ENCODE assay signal across 13 mouse cellular contexts in genomic region chr12:100239807-100240206, GRCm38 (mm10). TPM values are rescaled to one million over a fixed set of nuclear protein-coding genes. Genes with fewer than 3 reads are reported as not detected.
A peak's percentile ranks its signal among the peaks of the same experiment; 100 is the strongest.
DNase-seq lines count a peak whose midpoint lies in the region; ATAC-seq and TF ChIP-seq lines count a peak whose summit lies in the region.
"Had no signal": no experiment of that assay in that cellular context is flagged by ENCODE, and none has a peak within 500 bp of the region (broad histone marks: within the 10 kb centered on the region; RNA-seq: fewer than 3 reads in every experiment).

No protein-coding gene starts in this region.

- no peak for TF ChIP-seq CTCF in forebrain, postnatal 0 days (IDR thresholded peaks at IDR 0.05; ENCODE audit: low read depth)

- peak overlapping the region; percentile 43 for H3K27ac ChIP-seq in forebrain, embryonic 12.5 days
- H3K27ac ChIP-seq in forebrain, postnatal 0 days (ENCODE audit: low read depth, low read length) = no peak overlapping the region
- no peak overlapping the region for H3K27ac ChIP-seq in embryonic facial prominence, embryonic 14.5 days (replicated peaks; ENCODE audit: low read depth, low read length)
- H3K27ac ChIP-seq in limb, embryonic 15.5 days = peak overlapping the region; percentile 35; the same call in 1 of the 2 replicates
- H3K27ac ChIP-seq: limb, embryonic 13.5 days; neural tube, embryonic 12.5 days had no signal

- peaks cover 38% of the 10 kb centered on the region for H3K4me1 ChIP-seq in forebrain, embryonic 12.5 days
- H3K4me1 ChIP-seq in forebrain, postnatal 0 days (ENCODE audit: insufficient read depth) = peaks cover 13% of the 10 kb centered on the region; the same call in 1 of the 2 replicates
- no peaks in the 10 kb centered on the region for H3K4me1 ChIP-seq in embryonic facial prominence, embryonic 14.5 days (ENCODE audit: control insufficient read depth, insufficient read depth, low read length)
- peaks cover 13% of the 10 kb centered on the region for H3K4me1 ChIP-seq in limb, embryonic 15.5 days

- H3K36me3 ChIP-seq in forebrain, embryonic 12.5 days (replicated peaks) = no peaks in the 10 kb centered on the region
- H3K36me3 ChIP-seq in forebrain, postnatal 0 days (ENCODE audit: insufficient read depth) = no peaks in the 10 kb centered on the region
- H3K36me3 ChIP-seq in embryonic facial prominence, embryonic 14.5 days (ENCODE audit: control insufficient read depth, insufficient read depth, low read length) = no peaks in the 10 kb centered on the region
- H3K36me3 ChIP-seq in limb, embryonic 15.5 days = no peaks in the 10 kb centered on the region
- H3K36me3 ChIP-seq: limb, embryonic 13.5 days; neural tube, embryonic 12.5 days had no signal

- no peak for ATAC-seq in forebrain, embryonic 12.5 days (ENCODE audit: low FRiP score)
- ATAC-seq in forebrain, postnatal 0 days = no peak
- ATAC-seq in embryonic facial prominence, embryonic 14.5 days (ENCODE audit: low read depth) = no peak
- no peak for ATAC-seq in limb, embryonic 15.5 days (ENCODE audit: insufficient number of reproducible peaks, low FRiP score, low TSS enrichment, low read depth)
- ATAC-seq: CD4-positive, CD25-positive, alpha-beta regulatory T cell, adult 4 months had no signal

- no peaks in the 10 kb centered on the region for H3K27me3 ChIP-seq in forebrain, embryonic 12.5 days
- H3K27me3 ChIP-seq in forebrain, postnatal 0 days (ENCODE audit: insufficient read depth, low read length) = no peaks in the 10 kb centered on the region
- H3K27me3 ChIP-seq in embryonic facial prominence, embryonic 14.5 days (replicated peaks; ENCODE audit: control insufficient read depth, insufficient read depth, low read length) = no peaks in the 10 kb centered on the region
- H3K27me3 ChIP-seq in limb, embryonic 15.5 days = no peaks in the 10 kb centered on the region
- H3K27me3 ChIP-seq: limb, embryonic 13.5 days; neural tube, embryonic 12.5 days had no signal

- DNase-seq in forebrain, postnatal 0 days = no peak
- DNase-seq in left cerebral cortex, postnatal 4 days = peak; percentile 31
- no peak for DNase-seq in left cerebral cortex, adult 9 months (ENCODE audit: low spot score in 2 of 2)
- DNase-seq in embryonic facial prominence, embryonic 14.5 days (ENCODE audit: low spot score) = peak; percentile 81
- DNase-seq in urinary bladder, adult 2 months (ENCODE audit: low spot score) = no peak
- DNase-seq: lung, adult 2 months; right cerebral cortex, postnatal 4 days; thymus, adult 2 months had no signal

- H3K4me2 ChIP-seq in forebrain, embryonic 12.5 days = no peak overlapping the region
- H3K4me2 ChIP-seq in forebrain, postnatal 0 days (ENCODE audit: low read depth) = no peak overlapping the region
- H3K4me2 ChIP-seq in embryonic facial prominence, embryonic 14.5 days (ENCODE audit: low read depth, low read length) = no peak overlapping the region
- H3K4me2 ChIP-seq in limb, embryonic 15.5 days = no peak overlapping the region
- H3K4me2 ChIP-seq: limb, embryonic 13.5 days; neural tube, embryonic 12.5 days had no signal

- no peaks in the 10 kb centered on the region for H3K9me3 ChIP-seq in forebrain, embryonic 12.5 days
- H3K9me3 ChIP-seq in forebrain, postnatal 0 days (ENCODE audit: low read length) = no peaks in the 10 kb centered on the region
- no peaks in the 10 kb centered on the region for H3K9me3 ChIP-seq in embryonic facial prominence, embryonic 14.5 days (ENCODE audit: control insufficient read depth, low read length)
- H3K9me3 ChIP-seq in limb, embryonic 15.5 days = no peaks in the 10 kb centered on the region
- H3K9me3 ChIP-seq: limb, embryonic 13.5 days; neural tube, embryonic 12.5 days had no signal

- H3K9ac ChIP-seq in forebrain, embryonic 12.5 days = no peak overlapping the region
- H3K9ac ChIP-seq in forebrain, postnatal 0 days = no peak overlapping the region
- H3K9ac ChIP-seq in embryonic facial prominence, embryonic 14.5 days (ENCODE audit: low read depth, low read length) = no peak overlapping the region
- no peak overlapping the region for H3K9ac ChIP-seq in limb, embryonic 15.5 days
- H3K9ac ChIP-seq: limb, embryonic 13.5 days; neural tube, embryonic 12.5 days had no signal

- 61% methylated on average over 6 of the region's 6 CpGs for WGBS in forebrain, embryonic 12.5 days
- 36% methylated on average over 6 of the region's 6 CpGs for WGBS in forebrain, postnatal 0 days
- 73% methylated on average over 6 of the region's 6 CpGs for WGBS in embryonic facial prominence, embryonic 14.5 days
- 43% methylated on average over 6 of the region's 6 CpGs for WGBS in limb, embryonic 15.5 days

- H3K4me3 ChIP-seq in forebrain, embryonic 12.5 days (replicated peaks) = no peak overlapping the region
- H3K4me3 ChIP-seq in forebrain, postnatal 0 days (ENCODE audit: low read depth, low read length) = no peak overlapping the region
- no peak overlapping the region for H3K4me3 ChIP-seq in embryonic facial prominence, embryonic 14.5 days (ENCODE audit: low read depth, low read length)
- H3K4me3 ChIP-seq in limb, embryonic 15.5 days = no peak overlapping the region
- H3K4me3 ChIP-seq: limb, embryonic 13.5 days; neural tube, embryonic 12.5 days had no signal

- intact Hi-C loops in left cerebral cortex, postnatal 4 days (cut with DNase I) = no loop called here

RNA-seq across cellular contexts. Expression of gene Calm1, which starts 40.6 kb away (rescaled TPM):
- 1,646 and 1,801 TPM in 2 replicates for polyA plus RNA-seq in forebrain, embryonic 12.5 days (2016; fragmentation: Nextera tagmentation; extraction: Ambion mirVana)
- total RNA-seq in forebrain, postnatal 0 days (2014; rRNA removed) = 1,041 and 1,060 TPM in 2 replicates
- polyA plus RNA-seq in forebrain, postnatal 0 days (2015; fragmentation: Nextera tagmentation; extraction: Ambion mirVana) = 4,009 and 4,204 TPM in 2 replicates
- 1,000 to 10,000 TPM; 1,473 to 1,476 TPM for total RNA-seq in left cerebral cortex, postnatal 4 days (2021)
- polyA plus RNA-seq in embryonic facial prominence, embryonic 14.5 days (2014; fragmentation: Nextera tagmentation; extraction: Ambion mirVana) = 1,378 and 1,440 TPM in 2 replicates
- polyA plus RNA-seq in limb, embryonic 15.5 days (2015; fragmentation: Nextera tagmentation; extraction: Ambion mirVana) = 1,371 and 1,465 TPM in 2 replicates
- 289 and 307 TPM in 2 replicates for polyA plus RNA-seq in urinary bladder, adult 2 months (2012; rRNA removed)

Comparison
In these comparisons a context has a peak if more than half of its experiments do, and no peak if none do; other contexts are left out.
1. H3K27ac ChIP-seq: peak in forebrain, embryonic 12.5 days (single experiment) and limb, embryonic 15.5 days (single experiment); none in forebrain, postnatal 0 days (single experiment) and embryonic facial prominence, embryonic 14.5 days (single experiment).
2. DNase-seq: peak in left cerebral cortex, postnatal 4 days (single experiment) and embryonic facial prominence, embryonic 14.5 days (single experiment); none in forebrain, postnatal 0 days (single experiment), left cerebral cortex, adult 9 months (0 of 2) and urinary bladder, adult 2 months (single experiment).